In the genomic region with DNA sequence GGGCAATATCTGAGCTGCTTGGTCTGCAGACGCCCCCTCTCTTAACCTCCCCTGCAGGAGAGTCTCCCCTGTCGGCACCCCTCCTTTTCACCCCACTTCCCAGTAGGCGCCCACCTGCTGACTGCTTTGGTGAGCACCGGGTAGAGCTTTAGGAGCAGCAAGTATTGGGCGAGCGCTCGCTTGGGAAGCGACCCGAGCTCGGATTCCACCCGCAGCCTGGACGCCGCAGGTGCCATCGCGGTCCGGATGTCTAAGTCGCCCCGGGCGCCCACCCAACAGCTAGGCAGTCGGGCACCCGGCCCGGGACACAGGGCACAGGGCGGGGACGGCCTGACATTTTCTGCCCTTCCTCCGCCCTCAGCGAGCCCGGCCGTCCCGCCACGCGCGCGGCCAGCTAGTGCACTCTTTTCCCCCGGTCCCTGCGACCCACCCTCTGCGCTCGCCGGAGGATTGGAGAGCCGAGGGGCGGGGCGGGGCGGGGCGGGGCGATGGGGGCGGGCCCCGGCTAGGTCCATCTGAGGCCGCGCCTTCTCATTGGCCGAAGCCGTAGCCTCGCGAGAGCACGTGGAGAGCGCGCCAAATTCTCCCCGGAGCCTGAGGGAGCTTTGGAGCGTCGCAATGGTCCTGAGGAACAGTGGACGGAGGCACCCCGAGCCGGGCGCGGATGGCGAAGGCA, we compare ENCODE assay signal across 8 mouse cellular contexts. TPM values are rescaled to one million over a fixed set of nuclear protein-coding genes. Genes with fewer than 3 reads are reported as not detected.
DNase-seq lines count a peak whose midpoint lies in the region; ATAC-seq and TF ChIP-seq lines count a peak whose summit lies in the region.

A gene (minus strand): TSS at position 417 of the 676 bp plus-strand sequence.
A gene (plus strand): TSS at position 537 of the 676 bp plus-strand sequence.

- DNase-seq in gastrocnemius, adult 2 months = peak; percentile 95
- peak; percentile 95 for DNase-seq in hindbrain, postnatal 0 days (ENCODE audit: low spot score)
- DNase-seq in left cerebral cortex, adult 18-20 months (ENCODE audit: low spot score in 2 of 2) = peak; percentile 79 to 86
- DNase-seq in retina, postnatal 7 days (ENCODE audit: low read depth, low spot score) = peak; percentile 87
- DNase-seq in urinary bladder, adult 18-20 months (ENCODE audit: low spot score in 2 of 2) = peak; percentile 83 to 87

- peaks cover 4% of the 10 kb centered on the region; the same call in 1 of the 2 replicates for H3K4me1 ChIP-seq in hindbrain, postnatal 0 days (ENCODE audit: insufficient read depth, low read length)

- TF ChIP-seq CTCF in gastrocnemius, adult 2 months (IDR thresholded peaks at IDR 0.05) = no peak
- TF ChIP-seq CTCF in hindbrain, postnatal 0 days (IDR thresholded peaks at IDR 0.05; ENCODE audit: low read depth) = no peak; the same call in 1 of the 2 replicates

- peak within 1 kb of the TSS; percentile 82 for H3K4me3 ChIP-seq in gastrocnemius, adult 2 months
- H3K4me3 ChIP-seq in hindbrain, postnatal 0 days (ENCODE audit: low read length) = peak within 1 kb of the TSS; percentile 73
- H3K4me3 ChIP-seq in macrophage (ENCODE audit: inconsistent target) = peak within 1 kb of the TSS; percentile 59

- peak within 1 kb of the TSS; percentile 70 for H3K9ac ChIP-seq in hindbrain, postnatal 0 days (replicated peaks; ENCODE audit: low read length)

- H3K9me3 ChIP-seq in hindbrain, postnatal 0 days (ENCODE audit: low read length) = no peaks in the 10 kb centered on the region

- intact Hi-C loops in gastrocnemius, adult 2 months (cut with DNase I) = loop anchor here (2.0 kb wide), 1 partner anchor 17 kb away; a partner anchor contains a TSS

- H3K27me3 ChIP-seq in hindbrain, postnatal 0 days (ENCODE audit: insufficient read depth, low read length) = no peaks in the 10 kb centered on the region

- under 1% methylated on average over 63 of the region's 64 CpGs for WGBS in hindbrain, postnatal 0 days
- under 1% methylated on average over 63 of the region's 64 CpGs for WGBS in macrophage (ENCODE audit: missing documents)

- H3K27ac ChIP-seq in gastrocnemius, adult 2 months = peak within 1 kb of the TSS; percentile 90
- peak within 1 kb of the TSS; percentile 48; the same call in 1 of the 2 replicates for H3K27ac ChIP-seq in hindbrain, postnatal 0 days
- H3K27ac ChIP-seq in macrophage = no peak within 1 kb of the TSS

- H3K79me2 ChIP-seq in macrophage (ENCODE audit: inconsistent target) = no peaks in the 10 kb centered on the region

- ATAC-seq in activated CD4-positive, CD25-positive, alpha-beta regulatory T cell, adult 4 months = peak; percentile 83
- ATAC-seq in common myeloid progenitor, adult 5-6 weeks (replicated peaks; ENCODE audit: low read depth, poor library complexity, severe bottlenecking) = peak; percentile 87
- peak; percentile 99 for ATAC-seq in hindbrain, postnatal 0 days

- H3K36me3 ChIP-seq in hindbrain, postnatal 0 days (ENCODE audit: insufficient read depth, low read length) = no peaks in the 10 kb centered on the region
- H3K36me3 ChIP-seq in macrophage (ENCODE audit: inconsistent target) = no peaks in the 10 kb centered on the region

- peak within 1 kb of the TSS; percentile 97 for H3K4me2 ChIP-seq in hindbrain, postnatal 0 days (ENCODE audit: low read depth, low read length)

RNA-seq across cellular contexts. Expression of the first gene that starts in this region (rescaled TPM):
- 1 to 10 TPM; 3.3 to 3.8 TPM for polyA plus RNA-seq in activated CD4-positive, CD25-positive, alpha-beta regulatory T cell, adult 4 months (2017; shearing (Covaris generic))
- 6.2 and 8.7 TPM in 2 replicates for total RNA-seq in common myeloid progenitor, adult 5-6 weeks (2017)
- 10 to 100 TPM; 37.2 to 72.5 TPM for total RNA-seq in gastrocnemius, adult 2 months (2021)
- 14.3 and 17.0 TPM in 2 replicates for total RNA-seq in hindbrain, postnatal 0 days (2014; rRNA removed)
- 19.5 and 20.8 TPM in 2 replicates for polyA plus RNA-seq in hindbrain, postnatal 0 days (2015; fragmentation: Nextera tagmentation; extraction: Ambion mirVana)
- total RNA-seq in left cerebral cortex, adult 18-20 months (2021) = 1 to 10 TPM; 7.9 to 9.5 TPM
- 1 to 10 TPM in 5 of 26 experiments, under 1 TPM in 1, not detected in 20; 0.58 to 3.5 (median 1.8) TPM for total RNA-seq in macrophage (2018; cell fraction: chromatin; rRNA removed)
- total RNA-seq in macrophage (2018; cell fraction: cytosol; rRNA removed) = 1 to 10 TPM in 18 of 26 experiments, under 1 TPM in 8; 0.59 to 2.1 (median 1.2) TPM
- 1 to 10 TPM in 5 of 26 experiments, under 1 TPM in 6, not detected in 15; 0.59 to 5.6 (median 0.83) TPM for total RNA-seq in macrophage (2018; cell fraction: nucleus; rRNA removed)
- 1.5 to 1.8 TPM (median 1.5 TPM) in 3 replicates for polyA plus RNA-seq in macrophage (2018)

RNA-seq across cellular contexts. Expression of the second gene that starts in this region (rescaled TPM):
- polyA plus RNA-seq in activated CD4-positive, CD25-positive, alpha-beta regulatory T cell, adult 4 months (2017; shearing (Covaris generic)) = 10 to 100 TPM in 1 of 2 experiments, 1 to 10 TPM in 1; 7.5 to 12.4 TPM
- 61.1 and 69.1 TPM in 2 replicates for total RNA-seq in common myeloid progenitor, adult 5-6 weeks (2017)
- total RNA-seq in gastrocnemius, adult 2 months (2021) = 1 to 10 TPM; 1.6 to 2.0 TPM
- total RNA-seq in hindbrain, postnatal 0 days (2014; rRNA removed) = 15.8 and 17.1 TPM in 2 replicates
- polyA plus RNA-seq in hindbrain, postnatal 0 days (2015; fragmentation: Nextera tagmentation; extraction: Ambion mirVana) = 4.8 and 6.5 TPM in 2 replicates
- 1 to 10 TPM in 1 of 2 experiments, under 1 TPM in 1; 0.73 to 1.0 TPM for total RNA-seq in left cerebral cortex, adult 18-20 months (2021)
- total RNA-seq in macrophage (2018; cell fraction: chromatin; rRNA removed) = 10 to 100 TPM in 6 of 26 experiments, 1 to 10 TPM in 19, under 1 TPM in 1; 0.59 to 19.8 (median 6.4) TPM
- total RNA-seq in macrophage (2018; cell fraction: cytosol; rRNA removed) = 1 to 10 TPM; 1.1 to 3.2 (median 1.9) TPM
- 10 to 100 TPM in 2 of 26 experiments, 1 to 10 TPM in 24; 1.2 to 37.0 (median 2.7) TPM for total RNA-seq in macrophage (2018; cell fraction: nucleus; rRNA removed)
- polyA plus RNA-seq in macrophage (2018) = 0.57 to 14.9 TPM (median 4.5 TPM) in 3 replicates
